Mouse (Mus musculus) limb, embryonic 11.5 days (tissue): Measurements from ENCODE around the gene Rhbg. TPM values are rescaled to one million over a fixed set of nuclear protein-coding genes. Genes with fewer than 3 reads are reported as not detected.

Experiments
- ATAC-seq: fragments of 200-750 bp; cut with Nextera tagmentation; 2 replicates; pipeline ENCODE4 v1.8.0; 2017; ENCODE audit warnings: low read depth; ENCODE audit not compliant: insufficient number of reproducible peaks, low FRiP score, low TSS enrichment
- DNase-seq: peaks from one replicate; pipeline ENCODE4 v3.0.0-alpha.2; 2015; ENCODE audit warnings: low spot score
- H3K27ac ChIP-seq: fragments of 300-500 bp; sonication (generic); replicated peaks from 2 replicates; pipeline ENCODE4 v1.5.1; 2014; ENCODE audit warnings: low read depth, mild to moderate bottlenecking, low read length
- H3K27me3 ChIP-seq: fragments of 300-500 bp; sonication (generic); 2 replicates; pipeline ENCODE4 v1.6.1; 2014; ENCODE audit warnings: mild to moderate bottlenecking, low read length, mixed read lengths; ENCODE audit not compliant: control insufficient read depth, insufficient read depth
- H3K36me3 ChIP-seq: fragments of 300-500 bp; sonication (generic); 2 replicates; pipeline ENCODE4 v1.6.1; 2014; ENCODE audit warnings: mild to moderate bottlenecking, low read length, moderate library complexity, mixed read lengths; ENCODE audit not compliant: control insufficient read depth, insufficient read depth
- H3K4me1 ChIP-seq: fragments of 300-500 bp; sonication (generic); 2 replicates; pipeline ENCODE4 v1.6.1; 2014; ENCODE audit warnings: low read length, mixed read lengths; ENCODE audit not compliant: control insufficient read depth, insufficient read depth
- H3K4me2 ChIP-seq: fragments of 300-500 bp; sonication (generic); 2 replicates; pipeline ENCODE4 v1.6.1; 2014; ENCODE audit warnings: low read depth, mild to moderate bottlenecking, moderate library complexity; ENCODE audit not compliant: severe bottlenecking
- H3K4me3 ChIP-seq: fragments of 300-500 bp; sonication (generic); 2 replicates; pipeline ENCODE4 v1.5.1; 2014; ENCODE audit warnings: low read depth, low read length
- H3K9ac ChIP-seq: fragments of 300-500 bp; sonication (generic); 2 replicates; pipeline ENCODE4 v1.6.1; 2014; ENCODE audit warnings: mild to moderate bottlenecking, low read length
- H3K9me3 ChIP-seq: fragments of 300-500 bp; sonication (generic); 2 replicates; pipeline ENCODE4 v1.6.1; 2016; ENCODE audit warnings: low read length; ENCODE audit not compliant: control insufficient read depth
- WGBS: fragments of 180-500 bp; shearing (Covaris S2); extraction: QIAGEN DNeasy Blood & Tissue Kit; methylation state at CpG from one replicate; pipeline ENCODE4 v1.1.7; 2014; 5-methylcytosine and 5-hydroxymethylcytosine counted together
- polyA plus RNA-seq: library from polyadenylated mRNA; unstranded; fragments of >200 nt; fragmentation: Nextera tagmentation; extraction: Ambion mirVana; gene quantifications from 2 replicates; pipeline ENCODE4 v1.2.1, GENCODE M21; 2014

Gene Rhbg
- polyA plus RNA-seq, 1 experiment from 2014 or later, result 0.11 TPM

DNA sequence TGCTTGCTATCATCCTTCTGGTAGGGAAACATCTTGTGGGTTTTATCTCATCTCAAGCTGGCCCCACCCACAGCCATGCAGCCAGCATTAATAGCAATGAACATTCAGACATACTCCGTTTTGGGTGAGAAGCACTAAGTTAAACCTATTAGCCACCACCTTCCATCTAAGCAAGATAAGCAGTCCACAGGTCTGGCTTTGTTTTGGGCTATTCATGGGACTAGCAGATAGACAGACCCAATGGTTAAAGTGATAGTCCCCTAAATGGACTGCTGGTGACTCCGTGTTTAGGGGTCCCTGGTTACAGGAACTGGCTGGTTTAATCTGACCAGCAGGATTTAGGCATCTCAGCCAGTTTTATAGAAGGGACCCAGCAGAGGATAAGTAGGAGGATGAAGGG, 41.5 kb downstream of the Rhbg start:
- H3K9ac ChIP-seq, result no peak overlapping the region
- no peaks in the 10 kb centered on the region for H3K9me3 ChIP-seq
- DNase-seq (no peak), ATAC-seq (no peak)
- H3K27ac ChIP-seq, result no peak overlapping the region
- H3K4me3 ChIP-seq, result no peak overlapping the region
- H3K4me2 ChIP-seq, result no peak overlapping the region
- peaks cover 95% of the 10 kb centered on the region for H3K27me3 ChIP-seq
- H3K36me3 ChIP-seq, result no peaks in the 10 kb centered on the region
- 5% methylated on average over 2 of the region's 2 CpGs for WGBS
- H3K4me1 ChIP-seq, result 0 out of 2 replicates have a peak, but pooled peaks cover 2% of the 10 kb centered on the region

DNA sequence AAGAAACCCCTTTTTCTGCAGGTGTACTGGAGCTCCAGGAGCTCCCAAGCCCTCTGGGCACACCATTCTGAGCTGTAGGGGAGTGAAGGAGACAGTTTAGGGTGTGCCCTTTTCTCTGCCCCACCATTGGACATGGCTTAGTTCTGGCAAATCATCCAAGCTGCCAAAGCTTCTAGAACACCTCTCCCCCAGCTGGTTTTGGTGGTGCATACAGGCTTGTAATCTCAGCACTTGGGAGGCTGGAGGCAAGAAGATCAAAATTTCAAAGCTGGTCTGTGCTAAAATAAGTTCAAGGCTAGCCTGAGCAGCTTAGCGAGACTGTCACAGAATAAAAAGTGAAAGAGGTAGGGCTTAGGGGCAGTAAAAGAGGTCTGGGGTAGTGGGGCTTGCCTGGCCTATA, 42.2 kb downstream of the Rhbg start:
- ATAC-seq, result no peak
- no peak overlapping the region for H3K4me3 ChIP-seq
- peaks cover 96% of the 10 kb centered on the region for H3K27me3 ChIP-seq
- H3K36me3 ChIP-seq, result no peaks in the 10 kb centered on the region
- H3K9ac ChIP-seq, result no peak overlapping the region
- 0 out of 2 replicates have a peak, but pooled peaks cover 2% of the 10 kb centered on the region for H3K4me1 ChIP-seq
- no peak overlapping the region for H3K4me2 ChIP-seq
- 6% methylated on average over 1 of the region's 1 CpGs for WGBS
- H3K27ac ChIP-seq, result no peak overlapping the region
- DNase-seq, result no peak
- no peaks in the 10 kb centered on the region for H3K9me3 ChIP-seq

DNA sequence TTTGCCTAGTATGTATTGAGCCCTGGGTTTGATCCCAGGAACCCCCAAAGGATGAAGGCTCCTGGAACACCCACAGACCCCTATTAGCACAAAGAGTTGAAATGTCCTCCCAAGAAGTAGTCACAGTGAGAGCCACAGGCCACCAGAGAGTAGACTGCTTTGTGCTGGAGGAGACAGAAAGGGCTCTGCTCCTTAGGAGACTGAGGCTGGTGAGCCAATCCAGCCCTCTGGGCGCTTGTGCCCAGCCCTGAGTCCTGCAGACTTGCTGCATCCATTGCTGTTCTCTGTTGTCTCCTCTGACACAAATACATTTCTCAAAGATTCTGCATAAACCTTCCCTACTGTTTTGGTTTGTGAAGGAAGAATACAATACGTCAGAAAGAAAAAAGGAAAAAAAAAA, 43.6 kb downstream of the Rhbg start:
- no peaks in the 10 kb centered on the region for H3K36me3 ChIP-seq
- ATAC-seq (no peak), DNase-seq (no peak)
- H3K4me1 ChIP-seq, result 0 out of 2 replicates have a peak, but pooled peaks cover 2% of the 10 kb centered on the region
- no peaks in the 10 kb centered on the region for H3K9me3 ChIP-seq
- no peak overlapping the region for H3K27ac ChIP-seq
- 17% methylated on average over 2 of the region's 2 CpGs for WGBS
- H3K27me3 ChIP-seq, result peaks cover 95% of the 10 kb centered on the region
- H3K4me2 ChIP-seq, result no peak overlapping the region
- H3K9ac ChIP-seq, result no peak overlapping the region
- no peak overlapping the region for H3K4me3 ChIP-seq

DNA sequence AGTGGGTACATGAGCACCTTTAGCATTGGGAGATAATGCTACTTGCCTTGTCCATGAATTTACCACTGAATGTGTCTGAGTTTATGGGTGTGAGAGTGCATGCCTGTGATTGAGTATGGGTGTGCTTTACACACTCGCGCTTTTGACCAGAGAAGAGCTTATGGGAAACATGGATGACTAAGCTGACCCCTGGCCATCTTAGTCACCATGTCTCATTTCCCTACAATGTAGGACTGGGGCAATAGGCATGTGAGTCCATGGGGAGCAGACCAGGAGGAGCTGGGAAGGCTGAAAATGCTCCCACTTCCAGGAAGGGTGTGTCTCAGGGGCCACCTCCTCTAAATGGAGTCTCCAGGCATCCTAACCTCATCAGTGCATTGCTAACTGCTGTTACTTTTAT, 44.4 kb downstream of the Rhbg start:
- Histone ChIP-seq H3K4me3 (no peak overlapping the region), H3K4me1 (0 out of 2 replicates have a peak, but pooled peaks cover 2% of the 10 kb centered on the region), H3K36me3 (no peaks in the 10 kb centered on the region), H3K9me3 (no peaks in the 10 kb centered on the region), H3K4me2 (no peak overlapping the region), H3K27me3 (peaks cover 95% of the 10 kb centered on the region), H3K27ac (no peak overlapping the region), H3K9ac (no peak overlapping the region)
- ATAC-seq (no peak), DNase-seq (no peak)
- 16% methylated on average over 2 of the region's 2 CpGs for WGBS

DNA sequence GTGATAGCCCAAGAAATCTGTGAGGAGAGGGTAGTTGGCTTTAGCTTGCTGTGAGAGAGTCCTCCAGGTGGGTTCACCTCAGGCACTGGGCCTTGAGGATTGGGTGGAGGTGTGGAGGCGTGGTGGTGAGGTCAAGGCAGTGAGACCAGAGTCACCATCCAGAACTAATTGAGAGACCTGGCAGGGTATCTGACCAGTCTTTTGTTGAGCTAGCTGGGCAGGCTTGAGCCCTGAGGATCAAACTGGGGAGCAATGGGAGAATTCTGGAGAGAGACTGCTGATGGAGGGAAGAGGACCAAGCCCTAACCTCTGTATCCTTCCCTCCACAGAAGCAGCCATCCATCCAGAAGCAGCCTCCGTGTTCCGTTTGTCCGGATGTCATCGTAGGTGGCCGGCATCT, 45.2 kb downstream of the Rhbg start:
- Histone ChIP-seq H3K27me3 (peaks cover 95% of the 10 kb centered on the region), H3K4me3 (no peak overlapping the region), H3K4me1 (no peaks in the 10 kb centered on the region), H3K9me3 (no peaks in the 10 kb centered on the region), H3K9ac (no peak overlapping the region), H3K4me2 (no peak overlapping the region), H3K36me3 (no peaks in the 10 kb centered on the region), H3K27ac (no peak overlapping the region)
- ATAC-seq (no peak), DNase-seq (no peak)
- 2% methylated on average over 6 of the region's 6 CpGs for WGBS

DNA sequence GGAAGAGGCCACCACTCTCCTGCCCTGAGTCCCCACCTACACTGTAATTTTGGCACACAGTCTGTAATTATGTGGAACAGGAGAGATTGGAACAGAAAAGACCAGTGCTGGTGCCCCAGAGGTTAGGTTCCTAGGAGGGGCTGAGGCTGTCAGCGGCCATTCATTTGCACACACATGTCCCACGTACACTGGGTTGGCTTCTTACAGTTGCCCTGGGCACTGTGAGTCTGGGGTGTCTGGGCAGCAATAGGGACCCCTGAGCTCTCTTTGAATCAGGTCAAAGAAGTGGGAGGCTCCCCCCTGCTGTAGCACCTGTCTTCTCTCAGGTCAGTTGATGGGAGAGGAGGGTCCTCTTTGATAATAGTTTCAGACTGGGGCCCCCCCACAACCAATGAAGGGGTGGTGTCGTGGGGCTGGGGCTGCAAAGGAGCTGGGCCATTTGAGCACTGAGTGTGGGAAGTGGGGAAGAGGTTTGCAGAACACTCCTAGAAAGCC, 46.2 kb downstream of the Rhbg start:
- WGBS, result 5% methylated on average over 3 of the region's 3 CpGs
- H3K4me3 ChIP-seq, result no peak overlapping the region
- H3K9me3 ChIP-seq, result no peaks in the 10 kb centered on the region
- no peak overlapping the region for H3K9ac ChIP-seq
- no peaks in the 10 kb centered on the region for H3K4me1 ChIP-seq
- DNase-seq, result no peak
- H3K27me3 ChIP-seq, result peaks cover 95% of the 10 kb centered on the region
- no peak overlapping the region for H3K4me2 ChIP-seq
- H3K36me3 ChIP-seq, result no peaks in the 10 kb centered on the region
- H3K27ac ChIP-seq, result no peak overlapping the region
- ATAC-seq, result no peak

DNA sequence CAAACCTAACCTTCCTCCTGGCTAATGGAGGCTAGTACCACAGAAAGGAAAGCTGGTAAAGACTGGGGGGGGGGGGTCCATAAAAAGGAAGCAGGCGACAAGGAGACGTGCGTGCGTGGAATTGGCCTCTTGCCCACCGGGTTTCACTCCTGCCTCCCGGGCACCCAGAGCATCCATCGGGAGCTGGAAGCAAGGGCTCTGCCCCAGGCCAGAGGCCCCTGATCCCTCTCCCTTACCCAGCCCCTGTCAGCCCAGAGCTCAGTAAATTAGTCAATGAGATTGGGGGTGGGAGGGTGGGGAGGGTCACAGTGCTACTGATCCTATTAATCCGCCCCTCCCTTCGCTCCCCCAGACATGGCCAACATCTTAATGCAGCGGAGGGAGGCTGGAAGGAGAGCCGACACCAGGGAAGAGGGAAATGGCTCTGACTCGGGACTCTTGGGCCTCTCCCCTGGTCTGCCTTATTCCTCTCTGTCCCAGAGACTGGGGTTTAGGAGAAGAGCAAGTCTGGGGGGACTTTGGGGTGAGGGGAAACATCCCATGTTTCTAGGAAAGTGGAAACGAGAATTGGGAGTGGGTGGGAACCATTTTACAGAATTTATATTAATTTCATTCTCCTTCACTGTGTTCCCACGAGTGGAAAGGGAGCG, 46.9 kb downstream of the Rhbg start:
- Histone ChIP-seq H3K9me3 (no peaks in the 10 kb centered on the region), H3K4me2 (no peak overlapping the region), H3K27ac (no peak overlapping the region), H3K27me3 (peaks cover 96% of the 10 kb centered on the region), H3K4me3 (no peak overlapping the region), H3K9ac (no peak overlapping the region), H3K4me1 (no peaks in the 10 kb centered on the region), H3K36me3 (no peaks in the 10 kb centered on the region)
- DNase-seq, result no peak
- no peak for ATAC-seq
- WGBS, result 3% methylated on average over 15 of the region's 15 CpGs

DNA sequence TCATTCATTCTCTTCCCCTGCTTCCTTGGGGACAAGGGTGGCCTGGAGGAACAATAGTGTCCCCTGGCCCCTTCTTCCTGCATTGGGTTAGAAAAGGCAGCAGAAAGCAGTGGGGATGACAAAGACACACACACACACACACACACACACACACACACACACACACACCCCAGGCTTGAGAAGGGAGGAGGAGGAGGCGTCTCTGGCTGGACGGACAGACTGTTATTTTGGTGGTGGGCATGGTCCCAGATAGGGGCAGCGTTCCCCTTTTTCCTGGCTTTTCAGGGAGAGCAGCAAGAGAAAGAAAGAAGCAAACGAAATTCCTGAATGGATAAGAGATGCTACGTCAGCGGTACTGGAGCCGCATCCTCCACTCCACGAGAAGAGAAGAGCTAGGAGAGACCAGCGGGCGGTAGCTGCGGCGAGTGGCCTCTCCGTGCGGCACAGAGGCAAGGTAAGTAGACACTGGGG, 47.6 kb downstream of the Rhbg start:
- Histone ChIP-seq H3K9me3 (no peaks in the 10 kb centered on the region), H3K36me3 (no peaks in the 10 kb centered on the region), H3K4me2 (no peak overlapping the region), H3K27me3 (peaks cover 96% of the 10 kb centered on the region), H3K4me1 (no peaks in the 10 kb centered on the region), H3K27ac (no peak overlapping the region), H3K9ac (no peak overlapping the region), H3K4me3 (no peak overlapping the region)
- no peak for ATAC-seq
- no peak for DNase-seq
- under 1% methylated on average over 14 of the region's 14 CpGs for WGBS

DNA sequence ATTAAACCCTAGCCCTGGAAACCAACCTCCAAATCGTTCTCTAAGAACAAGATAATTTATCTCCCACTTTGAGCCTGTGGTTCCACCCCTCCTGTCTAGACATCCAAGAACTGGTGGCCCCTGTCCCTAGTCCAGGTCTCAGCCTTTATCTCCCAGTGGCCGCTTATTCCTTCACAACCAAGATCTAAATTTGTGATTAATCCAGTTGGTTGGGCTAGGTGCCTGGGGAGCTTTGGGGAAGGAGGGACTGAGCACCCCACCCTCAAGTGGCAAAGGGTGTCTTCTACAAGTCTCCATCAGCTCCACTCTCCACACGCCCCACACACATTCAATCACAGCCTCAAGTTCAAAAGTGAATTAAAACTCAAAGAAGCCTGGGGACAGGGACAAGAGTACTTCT, 48.0 kb downstream of the Rhbg start:
- no peaks in the 10 kb centered on the region for H3K4me1 ChIP-seq
- WGBS, result 8% methylated on average over 3 of the region's 3 CpGs
- peaks cover 96% of the 10 kb centered on the region for H3K27me3 ChIP-seq
- DNase-seq (no peak), ATAC-seq (no peak)
- no peak overlapping the region for H3K4me3 ChIP-seq
- H3K9ac ChIP-seq, result no peak overlapping the region
- no peaks in the 10 kb centered on the region for H3K9me3 ChIP-seq
- no peak overlapping the region for H3K4me2 ChIP-seq
- H3K36me3 ChIP-seq, result no peaks in the 10 kb centered on the region
- no peak overlapping the region for H3K27ac ChIP-seq
